Mouse (Mus musculus): ENCODE data around the gene Gm49320.

- TF ChIP-seq POLR2A (IDR thresholded peaks at IDR 0.05; ENCODE audit: low read depth, low read length) (no peak), CTCF (IDR thresholded peaks at IDR 0.05; ENCODE audit: extremely low read depth, insufficient read depth, insufficient read length, insufficient replicate concordance) (no peak)
Observed at GRCm38 (mm10) chr8:4254001-4254400, 15.3 kb downstream of the Gm49320 start.

All from spleen, adult 2 months (tissue).